Mouse (Mus musculus) lung, postnatal 25 days (tissue): Measurements from ENCODE around the gene Ube2f.

Experiments used
- DNase-seq: peaks from one replicate; pipeline ENCODE4 v3.0.0; 2022; ENCODE audit warnings: low spot score

Gene Ube2f

GRCm38 (mm10) chr1:91239112-91239511 is 11.0 kb upstream of the Ube2f start:
- DNase-seq = peak; percentile 71

- DNase-seq = no peak
These were observed 10.3 kb upstream of the Ube2f start for GRCm38 (mm10) chr1:91239800-91240199.

- DNase-seq = peak; percentile 51
These were observed 9.4 kb upstream of the Ube2f start for GRCm38 (mm10) chr1:91240685-91241084.

GRCm38 (mm10) chr1:91241249-91241648 is 8.9 kb upstream of the Ube2f start:
- no peak for DNase-seq

- DNase-seq = peak; percentile 50
These were observed 1.9 kb upstream of the Ube2f start for GRCm38 (mm10) chr1:91248242-91248641.

GRCm38 (mm10) chr1:91248970-91249369 is 1.1 kb upstream of the Ube2f start:
- no peak for DNase-seq

GRCm38 (mm10) chr1:91250415-91251147 is 477 bp downstream of the Ube2f start:
- DNase-seq = peak; percentile 12

- DNase-seq = peak; percentile 23
These were observed 1.1 kb downstream of the Ube2f start for GRCm38 (mm10) chr1:91251148-91251650.

GRCm38 (mm10) chr1:91251927-91252326 is 1.8 kb downstream of the Ube2f start:
- DNase-seq = no peak

GRCm38 (mm10) chr1:91257918-91258317 is 7.8 kb downstream of the Ube2f start:
- DNase-seq = peak; percentile 37

- no peak for DNase-seq
These were observed 9.7 kb downstream of the Ube2f start for GRCm38 (mm10) chr1:91259794-91260193.

- DNase-seq = no peak
These were observed 12.4 kb downstream of the Ube2f start for GRCm38 (mm10) chr1:91262508-91262907.

GRCm38 (mm10) chr1:91272260-91272659 is 22.2 kb downstream of the Ube2f start:
- no peak for DNase-seq

- no peak for DNase-seq
These were observed 26.5 kb downstream of the Ube2f start for GRCm38 (mm10) chr1:91276581-91276980.

- no peak for DNase-seq
These were observed 27.4 kb downstream of the Ube2f start for GRCm38 (mm10) chr1:91277480-91277879.

- no peak for DNase-seq
These were observed 28.5 kb downstream of the Ube2f start for GRCm38 (mm10) chr1:91278410-91279119.

- DNase-seq = no peak
These were observed 29.0 kb downstream of the Ube2f start for GRCm38 (mm10) chr1:91279126-91279525.

GRCm38 (mm10) chr1:91282582-91282981 is 32.5 kb downstream of the Ube2f start:
- no peak for DNase-seq

- DNase-seq = no peak
These were observed 39.3 kb downstream of the Ube2f start for GRCm38 (mm10) chr1:91289375-91289774.

GRCm38 (mm10) chr1:91292101-91292825 is 42.2 kb downstream of the Ube2f start:
- DNase-seq = no peak

- no peak for DNase-seq
These were observed 45.4 kb downstream of the Ube2f start for GRCm38 (mm10) chr1:91295544-91295943.
